Mouse (Mus musculus): ENCODE measurements around the gene Gm28079. TPM values are rescaled to one million over a fixed set of nuclear protein-coding genes. Genes with fewer than 3 reads are reported as not detected.

Gene Gm28079
- not detected for total RNA-seq (2023)

GRCm38 (mm10) chrY:70014799-70015198, at the start of gene Gm28079:
Gm28079 (minus strand) TSS chrY:70014899.

Measured in neutrophil, adult 83 days (primary cell).